Mouse (Mus musculus): ENCODE measurements around the gene Slc36a3.

GRCm38 (mm10) chr11:55105389-55105788 is 46.1 kb downstream of the Slc36a3 start:
- no peak for TF ChIP-seq CTCF (IDR thresholded peaks at IDR 0.05; ENCODE audit: control insufficient read depth, insufficient read depth, low read length)
- TF ChIP-seq POLR2A (IDR thresholded peaks at IDR 0.05; ENCODE audit: borderline replicate concordance, control insufficient read depth, low read depth, low read length): no peak

Data from bone marrow, adult 2 months (tissue).